Mouse (Mus musculus) hindbrain, embryonic 12.5 days (tissue): ENCODE data around the gene Usp2. TPM values are rescaled to one million over a fixed set of nuclear protein-coding genes. Genes with fewer than 3 reads are reported as not detected.

Experiments
- ATAC-seq: fragments of 200-750 bp; cut with Nextera tagmentation; 2 replicates; pipeline ENCODE4 v1.8.0; 2017; ENCODE audit warnings: moderate TSS enrichment; ENCODE audit not compliant: low FRiP score
- H3K27ac ChIP-seq: fragments of 300-500 bp; sonication (generic); 2 replicates; pipeline ENCODE4 v1.5.1; 2016; ENCODE audit warnings: mild to moderate bottlenecking
- H3K27me3 ChIP-seq: fragments of 300-500 bp; sonication (generic); 2 replicates; pipeline ENCODE4 v1.6.1; 2016; ENCODE audit warnings: mild to moderate bottlenecking
- H3K36me3 ChIP-seq: fragments of 300-500 bp; sonication (generic); 2 replicates; pipeline ENCODE4 v1.6.1; 2016; ENCODE audit warnings: mild to moderate bottlenecking
- H3K4me1 ChIP-seq: fragments of 300-500 bp; sonication (generic); 2 replicates; pipeline ENCODE4 v1.6.1; 2016
- H3K4me2 ChIP-seq: fragments of 300-500 bp; sonication (generic); replicated peaks from 2 replicates; pipeline ENCODE4 v1.6.1; 2016; ENCODE audit warnings: mild to moderate bottlenecking
- H3K4me3 ChIP-seq: fragments of 300-500 bp; sonication (generic); 2 replicates; pipeline ENCODE4 v1.5.1; 2016; ENCODE audit warnings: mild to moderate bottlenecking
- H3K9ac ChIP-seq: fragments of 300-500 bp; sonication (generic); 2 replicates; pipeline ENCODE4 v1.6.1; 2016; ENCODE audit warnings: mild to moderate bottlenecking, moderate library complexity
- H3K9me3 ChIP-seq: fragments of 300-500 bp; sonication (generic); replicated peaks from 2 replicates; pipeline ENCODE4 v1.6.1; 2016; ENCODE audit warnings: mild to moderate bottlenecking
- WGBS: fragments of 180-500 bp; shearing (Covaris S2); methylation state at CpG from one replicate; pipeline ENCODE4 v1.1.7; 2016; 5-methylcytosine and 5-hydroxymethylcytosine counted together
- polyA plus RNA-seq: library from polyadenylated mRNA; unstranded; fragments of >200 nt; fragmentation: Nextera tagmentation; extraction: Ambion mirVana; gene quantifications from 2 replicates; pipeline ENCODE4 v1.2.1, GENCODE M21; 2016

Usp2 gene
- polyA plus RNA-seq, 1 experiment from 2014 or later, result 14.2 TPM

DNA sequence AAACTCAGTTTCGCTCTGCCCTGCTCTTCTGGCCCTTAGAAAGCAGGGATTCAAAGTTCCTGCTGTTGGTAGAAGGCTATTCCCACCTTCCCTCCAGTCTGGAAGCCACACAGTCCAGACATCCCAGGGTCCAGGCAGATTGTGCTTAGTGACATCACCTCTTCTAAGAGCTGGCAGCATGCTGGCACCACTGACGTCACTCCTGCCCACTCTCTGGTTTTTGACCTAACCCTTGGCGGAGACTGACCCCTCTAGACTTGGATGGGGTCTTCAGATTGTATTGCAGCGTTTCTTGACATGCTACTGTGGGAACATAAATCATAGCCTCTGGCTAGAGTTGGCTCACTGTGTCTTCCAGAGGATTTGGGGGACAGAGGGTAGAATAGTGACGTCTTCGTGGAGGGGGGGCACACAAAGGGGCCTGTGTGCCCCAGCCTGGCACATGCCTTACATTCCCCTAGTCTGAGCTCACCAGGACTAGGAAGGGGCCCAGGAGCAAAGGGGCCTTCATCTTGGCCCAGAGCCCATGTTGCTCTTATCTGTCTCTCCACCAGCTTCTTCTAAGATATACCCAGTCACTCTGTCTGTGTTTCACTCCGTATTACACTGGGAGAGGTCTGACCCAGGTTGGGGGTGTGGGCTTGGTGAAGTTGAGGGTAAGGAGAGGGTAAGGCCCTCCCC lies 69.0 kb downstream of the Usp2 start:
- Histone ChIP-seq H3K27me3 (peaks cover 54% of the 10 kb centered on the region), H3K4me2 (peak overlapping the region; percentile 76), H3K27ac (no peak overlapping the region), H3K4me3 (peak overlapping the region; percentile 42), H3K9ac (peak overlapping the region; percentile 62), H3K4me1 (peaks cover 28% of the 10 kb centered on the region), H3K36me3 (peaks cover 3% of the 10 kb centered on the region; the same call in 1 of the 2 replicates), H3K9me3 (no peaks in the 10 kb centered on the region)
- 62% methylated on average over 7 of the region's 7 CpGs for WGBS
- ATAC-seq, result no peak

DNA sequence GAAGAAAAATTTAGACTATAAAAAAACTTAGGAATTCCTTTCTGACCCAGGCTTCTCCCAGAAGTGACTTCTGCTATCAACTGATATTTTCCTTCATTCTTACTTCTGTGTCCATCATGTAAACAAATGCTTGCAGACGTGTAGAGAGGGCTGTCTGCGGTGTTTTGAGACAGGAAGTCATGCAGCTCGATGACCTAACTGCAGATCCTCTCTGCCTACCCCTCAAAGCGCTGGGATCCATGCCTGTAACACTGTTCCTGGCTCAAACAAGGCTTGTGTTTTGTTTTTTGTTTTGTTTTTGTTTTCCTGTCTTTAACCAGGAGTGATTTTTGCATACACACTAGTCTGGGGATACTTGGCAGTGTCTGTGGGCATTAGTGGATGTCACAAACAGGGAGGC lies 71.0 kb downstream of the Usp2 start:
- no peak overlapping the region for H3K4me3 ChIP-seq
- ATAC-seq, result no peak
- H3K9me3 ChIP-seq, result no peaks in the 10 kb centered on the region
- H3K4me2 ChIP-seq, result no peak overlapping the region
- peaks cover 24% of the 10 kb centered on the region for H3K4me1 ChIP-seq
- H3K36me3 ChIP-seq, result peaks cover 3% of the 10 kb centered on the region
- H3K27ac ChIP-seq, result no peak overlapping the region
- 65% methylated on average over 4 of the region's 4 CpGs for WGBS
- peaks cover 39% of the 10 kb centered on the region for H3K27me3 ChIP-seq
- H3K9ac ChIP-seq, result no peak overlapping the region

DNA sequence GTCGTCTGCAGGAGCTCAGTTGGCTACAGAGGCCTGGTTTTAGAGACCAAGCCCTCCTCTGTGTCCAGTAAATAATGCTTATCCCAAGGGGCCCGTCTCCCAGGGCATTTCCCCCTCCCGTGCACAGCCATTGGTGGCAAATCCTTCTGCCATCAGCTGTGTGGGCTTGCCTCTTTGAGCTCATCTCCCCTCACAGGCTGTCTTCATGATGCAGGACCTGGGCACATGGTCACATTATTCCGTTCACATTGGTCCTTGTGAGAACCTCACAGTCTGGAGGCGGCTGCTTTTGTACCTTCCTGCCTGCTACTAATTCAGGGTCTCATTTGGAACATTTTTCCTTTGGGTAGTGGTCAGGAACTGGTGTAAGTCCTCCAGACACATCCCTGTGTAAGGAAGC lies 75.1 kb downstream of the Usp2 start:
- Histone ChIP-seq H3K4me2 (no peak overlapping the region), H3K4me3 (no peak overlapping the region), H3K9ac (no peak overlapping the region), H3K27ac (no peak overlapping the region), H3K36me3 (peaks cover 27% of the 10 kb centered on the region), H3K4me1 (no peaks in the 10 kb centered on the region), H3K9me3 (no peaks in the 10 kb centered on the region), H3K27me3 (peaks cover under 1% of the 10 kb centered on the region; the same call in 1 of the 2 replicates)
- ATAC-seq, result no peak
- 71% methylated on average over 5 of the region's 5 CpGs for WGBS

DNA sequence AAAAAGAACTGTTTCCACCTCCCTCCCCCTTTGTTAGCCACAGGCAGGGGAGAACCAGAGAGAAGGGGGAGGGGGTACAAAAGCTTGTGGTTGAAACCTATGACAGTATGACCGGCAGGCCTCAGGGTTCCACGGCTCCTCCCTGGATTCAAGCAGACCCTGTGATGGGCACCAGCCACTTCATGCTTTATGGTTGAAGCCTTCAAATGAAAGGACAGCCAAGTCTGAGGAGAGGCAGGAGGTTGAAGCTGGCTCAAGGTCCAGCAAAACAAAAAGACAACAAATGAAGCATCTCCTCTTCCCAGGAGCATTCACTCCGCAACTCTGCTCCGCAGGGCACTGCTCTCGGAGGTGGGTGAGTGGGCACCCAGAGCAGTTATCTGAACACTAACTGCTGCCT lies 76.6 kb downstream of the Usp2 start:
- Histone ChIP-seq H3K4me1 (no peaks in the 10 kb centered on the region), H3K4me3 (no peak overlapping the region), H3K36me3 (peaks cover 27% of the 10 kb centered on the region), H3K27ac (no peak overlapping the region), H3K9me3 (no peaks in the 10 kb centered on the region), H3K4me2 (no peak overlapping the region), H3K27me3 (no peaks in the 10 kb centered on the region), H3K9ac (no peak overlapping the region)
- WGBS, result 70% methylated on average over 5 of the region's 5 CpGs
- ATAC-seq, result no peak

DNA sequence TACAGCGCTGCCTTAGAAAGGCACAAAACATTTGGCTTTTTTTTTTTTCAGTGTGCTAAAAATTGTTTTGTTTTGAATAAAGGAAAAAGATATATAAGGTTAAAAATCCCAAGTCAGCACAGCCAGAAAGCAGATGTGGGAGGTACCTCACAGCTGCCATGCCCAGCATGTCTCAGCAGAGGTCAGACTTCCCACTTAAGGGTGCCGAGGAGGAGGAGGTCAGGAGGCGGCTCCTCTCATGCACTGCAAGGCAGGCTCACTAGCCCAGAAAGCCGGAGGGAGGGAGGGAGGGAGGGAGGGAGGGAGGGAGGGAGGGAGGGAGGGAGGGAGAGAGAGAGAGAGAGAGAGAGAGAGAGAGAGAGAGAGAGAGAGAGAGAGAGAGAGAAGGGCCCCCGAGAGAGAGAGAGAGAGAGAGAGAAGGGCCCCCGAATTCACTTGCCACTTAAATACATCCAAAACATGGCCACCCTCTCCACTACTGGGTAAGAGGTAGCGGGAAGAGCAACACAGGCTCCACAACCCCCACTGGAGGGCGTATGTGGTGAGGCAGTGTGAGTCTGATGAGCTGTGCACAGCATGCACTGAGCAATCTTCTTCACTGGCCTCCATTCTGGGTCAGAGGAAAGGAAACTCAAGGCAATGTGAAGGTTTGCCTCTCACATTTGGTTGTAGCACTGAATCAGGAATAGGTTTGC lies 77.3 kb downstream of the Usp2 start:
- H3K27ac ChIP-seq, result no peak overlapping the region
- H3K9ac ChIP-seq, result no peak overlapping the region
- H3K4me1 ChIP-seq, result no peaks in the 10 kb centered on the region
- H3K9me3 ChIP-seq, result no peaks in the 10 kb centered on the region
- ATAC-seq, result no peak
- WGBS, result 27% methylated on average over 7 of the region's 8 CpGs
- H3K36me3 ChIP-seq, result peaks cover 33% of the 10 kb centered on the region
- H3K4me3 ChIP-seq, result no peak overlapping the region
- H3K4me2 ChIP-seq, result no peak overlapping the region
- no peaks in the 10 kb centered on the region for H3K27me3 ChIP-seq

DNA sequence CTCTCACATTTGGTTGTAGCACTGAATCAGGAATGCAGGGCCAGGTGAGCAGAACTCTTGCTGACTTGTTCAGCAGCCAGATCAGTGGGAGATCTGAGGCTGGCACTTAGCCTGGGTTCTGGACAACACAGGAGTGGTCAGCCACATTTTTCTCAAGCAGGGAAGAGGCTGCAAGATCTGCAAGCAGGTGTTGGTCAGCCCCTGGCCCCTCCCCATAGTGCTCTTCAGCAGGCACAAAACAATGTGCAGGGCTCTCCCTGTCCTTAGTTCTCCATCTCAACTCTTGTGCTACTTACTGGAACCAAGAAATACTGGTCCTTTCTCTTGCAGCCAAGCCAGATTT lies 77.9 kb downstream of the Usp2 start:
- Histone ChIP-seq H3K9me3 (no peaks in the 10 kb centered on the region), H3K27me3 (no peaks in the 10 kb centered on the region), H3K4me1 (no peaks in the 10 kb centered on the region), H3K4me3 (no peak overlapping the region), H3K9ac (no peak overlapping the region), H3K36me3 (peaks cover 38% of the 10 kb centered on the region), H3K27ac (no peak overlapping the region), H3K4me2 (no peak overlapping the region)
- no peak for ATAC-seq

Other genes with a start within 250 kb of the Usp2 start
- not detected in 2 replicates for gene Thy1, start 23.6 kb upstream of the Usp2 start, polyA plus RNA-seq
- gene Mfrp, start 34.7 kb downstream of the Usp2 start, polyA plus RNA-seq, result 0.14 and 0.30 TPM in 2 replicates
- 1.4 and 1.8 TPM in 2 replicates for gene C1qtnf5, start 40.2 kb downstream of the Usp2 start, polyA plus RNA-seq
- gene Gm49380, start 46.5 kb downstream of the Usp2 start, polyA plus RNA-seq, result 0.26 and 0.30 TPM in 2 replicates
- 57.1 and 61.4 TPM in 2 replicates for gene Rnf26, start 46.5 kb downstream of the Usp2 start, polyA plus RNA-seq
- gene Mcam, start 67.4 kb downstream of the Usp2 start, polyA plus RNA-seq, result 14.5 and 15.4 TPM in 2 replicates
- gene Cbl, start 167.0 kb downstream of the Usp2 start, polyA plus RNA-seq, result 26.2 and 30.5 TPM in 2 replicates
- gene Ccdc153, start 173.7 kb downstream of the Usp2 start, polyA plus RNA-seq, result not detected in 2 replicates
- gene Pdzd3, start 184.4 kb downstream of the Usp2 start, polyA plus RNA-seq, result 0.15 TPM in 1 of 2 replicates, not detected in the other
- gene Nlrx1, start 201.6 kb downstream of the Usp2 start, polyA plus RNA-seq, result 5.1 and 5.6 TPM in 2 replicates
- 12.9 and 13.5 TPM in 2 replicates for gene Abcg4, start 221.6 kb downstream of the Usp2 start, polyA plus RNA-seq
- gene Hinfp, start 238.7 kb downstream of the Usp2 start, polyA plus RNA-seq, result 28.9 and 32.5 TPM in 2 replicates